Mouse (Mus musculus) heart, postnatal 0 days (tissue): Measurements from ENCODE around the gene Emilin1.

Experiments
- CTCF ChIP-seq: IDR thresholded peaks from 2 replicates; pipeline ENCODE4 v1.5.1; 2016; ENCODE audit warnings: antibody characterized with exemption, control low read depth, low read depth
- EP300 ChIP-seq: IDR thresholded peaks from 2 replicates; pipeline ENCODE4 v1.6.1; 2016; ENCODE audit warnings: antibody characterized with exemption, low read depth

DNA sequence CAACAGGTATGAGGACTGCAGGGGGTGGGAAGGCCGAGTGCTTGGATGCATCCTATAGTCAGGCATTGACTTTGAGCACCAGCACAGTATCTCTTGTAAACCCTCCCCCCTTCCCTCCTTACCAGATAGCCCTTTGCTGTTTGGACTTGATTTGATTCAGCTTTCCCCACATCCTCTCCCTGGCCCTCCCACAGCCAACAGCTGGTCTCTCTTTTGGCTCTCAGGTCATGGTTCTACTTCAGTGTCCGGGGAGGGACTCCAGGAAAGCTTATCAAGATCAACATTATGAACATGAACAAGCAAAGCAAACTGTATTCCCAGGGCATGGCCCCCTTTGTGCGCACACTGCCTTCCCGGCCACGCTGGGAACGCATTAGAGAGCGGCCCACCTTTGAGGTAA is 22.8 kb upstream of the Emilin1 start:
- TF ChIP-seq CTCF (no peak), EP300 (no peak)
